Mouse (Mus musculus): ENCODE results near the gene Cdadc1. TPM values are rescaled to one million over a fixed set of nuclear protein-coding genes. Genes with fewer than 3 reads are reported as not detected.

The Cdadc1 gene
- polyA plus RNA-seq, 1 experiment from 2014 or later: 17.7 TPM

- 1% methylated on average over 8 of the region's 8 CpGs for WGBS (ENCODE audit: insufficient replicate concordance)
These were observed 485 bp upstream of the Cdadc1 start for GRCm38 (mm10) chr14:59598260-59598627.

GRCm38 (mm10) chr14:59594988-59595387 is 2.8 kb downstream of the Cdadc1 start:
- Histone ChIP-seq H3K9ac (replicated peaks) (no peak overlapping the region), H3K4me2 (ENCODE audit: low read depth, low read length) (no peak overlapping the region), H3K27me3 (ENCODE audit: insufficient read depth, low read length) (no peaks in the 10 kb centered on the region), H3K27ac (ENCODE audit: low read depth) (no peak overlapping the region), H3K9me3 (ENCODE audit: low read length) (no peaks in the 10 kb centered on the region), H3K36me3 (replicated peaks; ENCODE audit: insufficient read depth, low read length) (peaks cover 10% of the 10 kb centered on the region), H3K4me3 (ENCODE audit: low read depth, low read length) (no peak overlapping the region), H3K4me1 (ENCODE audit: insufficient read depth) (peaks cover 7% of the 10 kb centered on the region; the same call in 1 of the 2 replicates)
- no peak for DNase-seq
- WGBS (ENCODE audit: insufficient replicate concordance): 89% methylated on average over 3 of the region's 3 CpGs
- no peak for TF ChIP-seq EP300 (IDR thresholded peaks at IDR 0.05; ENCODE audit: low read depth)
- ATAC-seq: no peak

More at GRCm38 (mm10) chr14:59598260-59598627, 485 bp upstream of the Cdadc1 start:
- H3K9ac ChIP-seq (replicated peaks): peak overlapping the region; percentile 79
- no peak for TF ChIP-seq CTCF (IDR thresholded peaks at IDR 0.05; ENCODE audit: low read depth)
- TF ChIP-seq EP300 (IDR thresholded peaks at IDR 0.05; ENCODE audit: low read depth): no peak
- peaks cover 2% of the 10 kb centered on the region; the same call in 1 of the 2 replicates for H3K36me3 ChIP-seq (replicated peaks; ENCODE audit: insufficient read depth, low read length)
- H3K4me3 ChIP-seq (ENCODE audit: low read depth, low read length): peak overlapping the region; percentile 79
- peak overlapping the region; percentile 86 for H3K27ac ChIP-seq (ENCODE audit: low read depth)
- ATAC-seq: no peak
- peaks cover 7% of the 10 kb centered on the region; the same call in 1 of the 2 replicates for H3K4me1 ChIP-seq (ENCODE audit: insufficient read depth)
- no peaks in the 10 kb centered on the region for H3K27me3 ChIP-seq (ENCODE audit: insufficient read depth, low read length)
- no peaks in the 10 kb centered on the region for H3K9me3 ChIP-seq (ENCODE audit: low read length)
- H3K4me2 ChIP-seq (ENCODE audit: low read depth, low read length): peak overlapping the region; percentile 86
- DNase-seq: no peak

GRCm38 (mm10) chr14:59592593-59592992 is 5.2 kb downstream of the Cdadc1 start:
- TF ChIP-seq CTCF (IDR thresholded peaks at IDR 0.05; ENCODE audit: low read depth): no peak
- no peak for TF ChIP-seq EP300 (IDR thresholded peaks at IDR 0.05; ENCODE audit: low read depth)
- Histone ChIP-seq H3K4me3 (ENCODE audit: low read depth, low read length) (no peak overlapping the region), H3K4me2 (ENCODE audit: low read depth, low read length) (no peak overlapping the region), H3K4me1 (ENCODE audit: insufficient read depth) (peaks cover 7% of the 10 kb centered on the region; the same call in 1 of the 2 replicates), H3K9me3 (ENCODE audit: low read length) (no peaks in the 10 kb centered on the region), H3K27me3 (ENCODE audit: insufficient read depth, low read length) (no peaks in the 10 kb centered on the region), H3K9ac (replicated peaks) (no peak overlapping the region), H3K36me3 (replicated peaks; ENCODE audit: insufficient read depth, low read length) (peaks cover 31% of the 10 kb centered on the region), H3K27ac (ENCODE audit: low read depth) (no peak overlapping the region)
- DNase-seq (no peak), ATAC-seq (no peak)
- 92% methylated on average over 3 of the region's 3 CpGs for WGBS (ENCODE audit: insufficient replicate concordance)

- no peak for ATAC-seq
- H3K9ac ChIP-seq (replicated peaks): no peak overlapping the region
- H3K9me3 ChIP-seq (ENCODE audit: low read length): no peaks in the 10 kb centered on the region
- H3K36me3 ChIP-seq (replicated peaks; ENCODE audit: insufficient read depth, low read length): peaks cover 32% of the 10 kb centered on the region
- no peaks in the 10 kb centered on the region for H3K27me3 ChIP-seq (ENCODE audit: insufficient read depth, low read length)
- TF ChIP-seq CTCF (IDR thresholded peaks at IDR 0.05; ENCODE audit: low read depth) (no peak), EP300 (IDR thresholded peaks at IDR 0.05; ENCODE audit: low read depth) (no peak)
- peaks cover 4% of the 10 kb centered on the region; the same call in 1 of the 2 replicates for H3K4me1 ChIP-seq (ENCODE audit: insufficient read depth)
- 65% methylated on average over 8 of the region's 8 CpGs for WGBS (ENCODE audit: insufficient replicate concordance)
- no peak overlapping the region for H3K4me3 ChIP-seq (ENCODE audit: low read depth, low read length)
- no peak overlapping the region for H3K4me2 ChIP-seq (ENCODE audit: low read depth, low read length)
- DNase-seq: no peak
- H3K27ac ChIP-seq (ENCODE audit: low read depth): no peak overlapping the region
These were observed 5.9 kb downstream of the Cdadc1 start for GRCm38 (mm10) chr14:59591901-59592300.

- no peak overlapping the region for H3K4me3 ChIP-seq (ENCODE audit: low read depth, low read length)
- TF ChIP-seq EP300 (IDR thresholded peaks at IDR 0.05; ENCODE audit: low read depth) (no peak), CTCF (IDR thresholded peaks at IDR 0.05; ENCODE audit: low read depth) (peak; percentile 55)
- ATAC-seq: no peak
These were observed 7.1 kb downstream of the Cdadc1 start for GRCm38 (mm10) chr14:59590614-59591013.

GRCm38 (mm10) chr14:59576385-59576784 is 21.4 kb downstream of the Cdadc1 start:
- DNase-seq (no peak), ATAC-seq (no peak)
- TF ChIP-seq EP300 (IDR thresholded peaks at IDR 0.05; ENCODE audit: low read depth) (no peak), CTCF (IDR thresholded peaks at IDR 0.05; ENCODE audit: low read depth) (no peak)
- WGBS (ENCODE audit: insufficient replicate concordance): 84% methylated on average over 5 of the region's 5 CpGs
- Histone ChIP-seq H3K9ac (replicated peaks) (no peak overlapping the region), H3K4me1 (ENCODE audit: insufficient read depth) (no peaks in the 10 kb centered on the region), H3K4me2 (ENCODE audit: low read depth, low read length) (no peak overlapping the region), H3K4me3 (ENCODE audit: low read depth, low read length) (no peak overlapping the region), H3K9me3 (ENCODE audit: low read length) (no peaks in the 10 kb centered on the region), H3K27me3 (ENCODE audit: insufficient read depth, low read length) (no peaks in the 10 kb centered on the region), H3K36me3 (replicated peaks; ENCODE audit: insufficient read depth, low read length) (peaks cover 34% of the 10 kb centered on the region), H3K27ac (ENCODE audit: low read depth) (no peak overlapping the region)

More at GRCm38 (mm10) chr14:59590614-59591013, 7.1 kb downstream of the Cdadc1 start:
- no peak overlapping the region for H3K4me2 ChIP-seq (ENCODE audit: low read depth, low read length)
- no peak overlapping the region for H3K9ac ChIP-seq (replicated peaks)
- no peaks in the 10 kb centered on the region for H3K27me3 ChIP-seq (ENCODE audit: insufficient read depth, low read length)
- H3K9me3 ChIP-seq (ENCODE audit: low read length): no peaks in the 10 kb centered on the region
- no peaks in the 10 kb centered on the region for H3K4me1 ChIP-seq (ENCODE audit: insufficient read depth)
- peaks cover 45% of the 10 kb centered on the region for H3K36me3 ChIP-seq (replicated peaks; ENCODE audit: insufficient read depth, low read length)
- WGBS (ENCODE audit: insufficient replicate concordance): 70% methylated on average over 1 of the region's 1 CpGs
- no peak overlapping the region for H3K27ac ChIP-seq (ENCODE audit: low read depth)
- no peak for DNase-seq

GRCm38 (mm10) chr14:59566756-59567155 is 31.0 kb downstream of the Cdadc1 start:
- no peak overlapping the region for H3K4me3 ChIP-seq (ENCODE audit: low read depth, low read length)
- no peak overlapping the region for H3K9ac ChIP-seq (replicated peaks)
- no peak for DNase-seq
- no peaks in the 10 kb centered on the region for H3K9me3 ChIP-seq (ENCODE audit: low read length)
- H3K4me1 ChIP-seq (ENCODE audit: insufficient read depth): no peaks in the 10 kb centered on the region
- no peak overlapping the region for H3K27ac ChIP-seq (ENCODE audit: low read depth)
- TF ChIP-seq EP300 (IDR thresholded peaks at IDR 0.05; ENCODE audit: low read depth): no peak
- TF ChIP-seq CTCF (IDR thresholded peaks at IDR 0.05; ENCODE audit: low read depth): no peak
- WGBS (ENCODE audit: insufficient replicate concordance): 85% methylated on average over 6 of the region's 6 CpGs
- no peak for ATAC-seq
- no peaks in the 10 kb centered on the region for H3K27me3 ChIP-seq (ENCODE audit: insufficient read depth, low read length)
- H3K36me3 ChIP-seq (replicated peaks; ENCODE audit: insufficient read depth, low read length): peaks cover 36% of the 10 kb centered on the region
- no peak overlapping the region for H3K4me2 ChIP-seq (ENCODE audit: low read depth, low read length)

Data from liver, postnatal 0 days (tissue).